Comparison of ENCODE assay signal across 25 mouse cellular contexts in the genomic region with DNA sequence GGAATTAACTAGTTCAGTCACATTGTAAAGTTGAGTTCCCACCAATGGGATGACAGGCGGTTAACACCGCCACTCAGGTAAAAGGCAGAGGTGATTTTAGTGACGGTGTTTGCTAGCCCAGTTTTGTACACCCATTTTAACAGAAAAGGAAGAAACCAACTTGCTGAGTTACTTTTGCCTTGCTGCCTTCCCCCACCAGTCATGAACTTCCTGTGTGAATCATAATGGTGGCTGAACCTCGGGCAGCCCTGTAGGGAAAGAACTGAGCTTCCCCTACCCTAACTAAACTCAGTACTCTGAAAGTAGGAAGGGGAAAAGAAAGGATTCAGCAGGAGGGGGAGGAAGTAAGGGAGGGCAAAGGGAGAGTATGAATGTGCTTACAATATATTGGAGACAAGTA. TPM values are rescaled to one million over a fixed set of nuclear protein-coding genes. Genes with fewer than 3 reads are reported as not detected.
DNase-seq lines count a peak whose midpoint lies in the region; ATAC-seq and TF ChIP-seq lines count a peak whose summit lies in the region.
"Had no signal": no experiment of that assay in that cellular context is flagged by ENCODE, and none has a peak within 500 bp of the region (broad histone marks: within the 10 kb centered on the region; RNA-seq: fewer than 3 reads in every experiment).

No protein-coding gene starts in this region.

- H3K27me3 ChIP-seq in heart, embryonic 16.5 days (ENCODE audit: control insufficient read depth, insufficient read depth, low read length), result no peaks in the 10 kb centered on the region
- H3K27me3 ChIP-seq in E14TG2a.4 (ENCODE audit: insufficient read depth, low read length), result no peaks in the 10 kb centered on the region
- H3K27me3 ChIP-seq in liver, embryonic 15.5 days, result no peaks in the 10 kb centered on the region
- H3K27me3 ChIP-seq: forebrain, embryonic 13.5 days had no signal

- no peak for TF ChIP-seq CTCF in E14TG2a.4 (conservative IDR thresholded peaks at IDR 0.05; ENCODE audit: low read length)
- no peak for TF ChIP-seq CTCF in bone marrow macrophage, adult 2 months (IDR thresholded peaks at IDR 0.05; ENCODE audit: low read depth, low read length)

- H3K4me3 ChIP-seq in heart, embryonic 16.5 days (ENCODE audit: low read length), result no peak overlapping the region
- H3K4me3 ChIP-seq in E14TG2a.4 (replicated peaks; ENCODE audit: low read length), result peak overlapping the region; percentile 11; the same call in 1 of the 2 replicates
- H3K4me3 ChIP-seq in bone marrow macrophage, adult 2 months (ENCODE audit: insufficient read depth, low read length), result no peak overlapping the region
- no peak overlapping the region for H3K4me3 ChIP-seq in liver, embryonic 15.5 days (replicated peaks)
- H3K4me3 ChIP-seq: embryonic facial prominence, embryonic 10.5 days; forebrain, embryonic 13.5 days; left cerebral cortex, adult 2 months had no signal

- no peaks in the 10 kb centered on the region for H3K9me3 ChIP-seq in heart, embryonic 16.5 days (replicated peaks; ENCODE audit: control insufficient read depth, low read length)
- H3K9me3 ChIP-seq in E14TG2a.4 (ENCODE audit: low read length), result no peaks in the 10 kb centered on the region
- no peaks in the 10 kb centered on the region for H3K9me3 ChIP-seq in liver, embryonic 15.5 days (replicated peaks)
- H3K9me3 ChIP-seq: embryonic facial prominence, embryonic 10.5 days; forebrain, embryonic 13.5 days had no signal

- TF ChIP-seq POLR2A in bone marrow macrophage, adult 2 months (IDR thresholded peaks at IDR 0.05; ENCODE audit: borderline replicate concordance, low read depth, low read length), result no peak

- intact Hi-C loops in heart, postnatal 10 days (cut with DNase I), result no loop called here

- H3K27ac ChIP-seq in heart, embryonic 16.5 days (ENCODE audit: low read length), result peak overlapping the region; percentile 2; the same call in 1 of the 2 replicates
- peak overlapping the region; percentile 71 for H3K27ac ChIP-seq in bone marrow macrophage, adult 2 months (ENCODE audit: insufficient read depth, low read depth, low read length)
- H3K27ac ChIP-seq in liver, embryonic 15.5 days (replicated peaks), result 0 out of 2 replicates have a peak overlapping the region, but pooled peaks have one; percentile 2
- H3K27ac ChIP-seq: forebrain, embryonic 13.5 days; left cerebral cortex, adult 2 months had no signal

- WGBS in heart, embryonic 16.5 days, result 89% methylated on average over 4 of the region's 4 CpGs
- WGBS in liver, embryonic 15.5 days (ENCODE audit: insufficient replicate concordance), result 66% methylated on average over 4 of the region's 4 CpGs

- DNase-seq in heart, postnatal 10 days, result no peak
- no peak for DNase-seq in cerebellum, postnatal 10 days
- no peak for DNase-seq in urinary bladder, postnatal 4 days (ENCODE audit: low spot score in 2 of 2)
- DNase-seq: cerebellum, adult 8-10 months; gastrocnemius, postnatal 36 days; kidney, postnatal 36 days; left cerebral cortex, postnatal 4 days; retina, postnatal 1 day had no signal

- H3K36me3 ChIP-seq in heart, embryonic 16.5 days (ENCODE audit: control insufficient read depth, insufficient read depth), result peaks cover 4% of the 10 kb centered on the region
- H3K36me3 ChIP-seq in E14TG2a.4 (ENCODE audit: insufficient read depth, low read length), result peaks cover 4% of the 10 kb centered on the region; the same call in 1 of the 2 replicates
- peaks cover 49% of the 10 kb centered on the region for H3K36me3 ChIP-seq in liver, embryonic 15.5 days (replicated peaks)

- H3K4me2 ChIP-seq in heart, embryonic 16.5 days (ENCODE audit: low read depth, low read length), result no peak overlapping the region
- no peak overlapping the region for H3K4me2 ChIP-seq in liver, embryonic 15.5 days
- H3K4me2 ChIP-seq: forebrain, embryonic 13.5 days had no signal

- no peak overlapping the region for H3K9ac ChIP-seq in heart, embryonic 16.5 days (ENCODE audit: low read length)
- H3K9ac ChIP-seq in liver, embryonic 15.5 days, result no peak overlapping the region
- H3K9ac ChIP-seq: forebrain, embryonic 13.5 days had no signal

- no peaks in the 10 kb centered on the region for H3K4me1 ChIP-seq in heart, embryonic 16.5 days (ENCODE audit: control insufficient read depth, insufficient read depth, low read length)
- H3K4me1 ChIP-seq in E14TG2a.4 (replicated peaks; ENCODE audit: low read depth, low read length), result peaks cover 13% of the 10 kb centered on the region
- peaks cover 25% of the 10 kb centered on the region for H3K4me1 ChIP-seq in bone marrow macrophage, adult 2 months (ENCODE audit: control insufficient read depth, insufficient read depth, low read length)
- H3K4me1 ChIP-seq in liver, embryonic 15.5 days (replicated peaks), result peaks cover 52% of the 10 kb centered on the region
- H3K4me1 ChIP-seq: forebrain, embryonic 13.5 days had no signal

- no peak for ATAC-seq in heart, embryonic 16.5 days (replicated peaks; ENCODE audit: extremely low read depth, insufficient read depth, low FRiP score)
- no peak for ATAC-seq in liver, embryonic 15.5 days (ENCODE audit: insufficient read depth)
- ATAC-seq: forebrain, embryonic 13.5 days; hindbrain, embryonic 16.5 days had no signal

RNA-seq across cellular contexts. Expression of gene A930018P22Rik, which starts 12.5 kb away (rescaled TPM):
- polyA plus RNA-seq in heart, embryonic 16.5 days (2015; fragmentation: Nextera tagmentation; extraction: Ambion mirVana), result 0.19 TPM in 1 of 2 replicates, not detected in the other
- under 1 TPM; 0.55 to 0.77 TPM for total RNA-seq in heart, postnatal 10 days (2021)
- not detected in 2 replicates for polyA plus RNA-seq in bone marrow macrophage, adult 2 months (2012; ENCODE audit: insufficient read depth, insufficient read length, missing spikeins)
- 0.36 and 0.77 TPM in 2 replicates for polyA plus RNA-seq in liver, embryonic 15.5 days (2015; fragmentation: Nextera tagmentation; extraction: Ambion mirVana)
- total RNA-seq: common myeloid progenitor, adult 5-6 weeks; hematopoietic stem cell, adult 5-6 weeks; left cerebral cortex, postnatal 4 days; midbrain, postnatal 0 days had no signal
- polyA plus RNA-seq: embryonic facial prominence, embryonic 10.5 days; forebrain, embryonic 13.5 days; hindbrain, embryonic 16.5 days; small intestine, adult 2 months had no signal

RNA-seq across cellular contexts. Expression of gene Cd59a, which starts 14.4 kb away (rescaled TPM):
- 51.5 and 53.5 TPM in 2 replicates for polyA plus RNA-seq in heart, embryonic 16.5 days (2015; fragmentation: Nextera tagmentation; extraction: Ambion mirVana)
- total RNA-seq in heart, postnatal 10 days (2021), result 10 to 100 TPM; 33.9 to 35.6 TPM
- polyA plus RNA-seq in bone marrow macrophage, adult 2 months (2012; ENCODE audit: insufficient read depth, insufficient read length, missing spikeins), result 16.3 and 17.4 TPM in 2 replicates
- polyA plus RNA-seq in liver, embryonic 15.5 days (2015; fragmentation: Nextera tagmentation; extraction: Ambion mirVana), result 90.3 and 92.5 TPM in 2 replicates

RNA-seq across cellular contexts. Expression of gene Cd59b, which starts 40.4 kb away (rescaled TPM):
- polyA plus RNA-seq in heart, embryonic 16.5 days (2015; fragmentation: Nextera tagmentation; extraction: Ambion mirVana), result 4.7 and 5.1 TPM in 2 replicates
- 1 to 10 TPM; 2.4 to 2.5 TPM for total RNA-seq in heart, postnatal 10 days (2021)
- 1.9 and 2.1 TPM in 2 replicates for polyA plus RNA-seq in bone marrow macrophage, adult 2 months (2012; ENCODE audit: insufficient read depth, insufficient read length, missing spikeins)
- 11.0 and 11.4 TPM in 2 replicates for polyA plus RNA-seq in liver, embryonic 15.5 days (2015; fragmentation: Nextera tagmentation; extraction: Ambion mirVana)
- total RNA-seq: midbrain, postnatal 0 days had no signal

RNA-seq across cellular contexts. Expression of gene Gm10799, which starts 41.7 kb away (rescaled TPM):
- not detected in 2 replicates for polyA plus RNA-seq in heart, embryonic 16.5 days (2015; fragmentation: Nextera tagmentation; extraction: Ambion mirVana)
- not detected for total RNA-seq in heart, postnatal 10 days (2021)
- not detected in 2 replicates for polyA plus RNA-seq in bone marrow macrophage, adult 2 months (2012; ENCODE audit: insufficient read depth, insufficient read length, missing spikeins)
- not detected in 2 replicates for polyA plus RNA-seq in liver, embryonic 15.5 days (2015; fragmentation: Nextera tagmentation; extraction: Ambion mirVana)
- total RNA-seq: adrenal gland, postnatal 4 days; common myeloid progenitor, adult 5-6 weeks; gastrocnemius, postnatal 36 days; hematopoietic stem cell, adult 5-6 weeks; left cerebral cortex, adult 2 months; left cerebral cortex, postnatal 4 days; megakaryocyte-erythroid progenitor cell, adult 5-6 weeks; midbrain, postnatal 0 days had no signal
- polyA plus RNA-seq: embryonic facial prominence, embryonic 10.5 days; forebrain, embryonic 13.5 days; hindbrain, embryonic 16.5 days; intestine, embryonic 16.5 days; kidney, embryonic 14.5 days; liver, embryonic 16.5 days; midbrain, postnatal 0 days; small intestine, adult 2 months had no signal

RNA-seq across cellular contexts. Expression of gene Gm10912, which starts 44.4 kb away (rescaled TPM):
- polyA plus RNA-seq in heart, embryonic 16.5 days (2015; fragmentation: Nextera tagmentation; extraction: Ambion mirVana), result not detected in 2 replicates
- total RNA-seq in heart, postnatal 10 days (2021), result under 1 TPM in 1 of 2 experiments, not detected in 1; 0.25 TPM
- 0.66 TPM in 1 of 2 replicates, not detected in the other for polyA plus RNA-seq in bone marrow macrophage, adult 2 months (2012; ENCODE audit: insufficient read depth, insufficient read length, missing spikeins)
- 0.10 and 0.13 TPM in 2 replicates for polyA plus RNA-seq in liver, embryonic 15.5 days (2015; fragmentation: Nextera tagmentation; extraction: Ambion mirVana)
- total RNA-seq: common myeloid progenitor, adult 5-6 weeks; hematopoietic stem cell, adult 5-6 weeks; midbrain, postnatal 0 days had no signal
- polyA plus RNA-seq: embryonic facial prominence, embryonic 10.5 days; forebrain, embryonic 13.5 days; hindbrain, embryonic 16.5 days; intestine, embryonic 16.5 days; kidney, embryonic 14.5 days; midbrain, postnatal 0 days had no signal

Comparison
In these comparisons a context has a peak if more than half of its experiments do, and no peak if none do; other contexts are left out.
1. H3K27ac ChIP-seq: peak in every context shown above with its lines; median percentile 71 in bone marrow macrophage, adult 2 months; 2 in heart, embryonic 16.5 days; 2 in liver, embryonic 15.5 days.